Mouse (Mus musculus) spleen, adult 2 months (tissue): ENCODE results near the gene AL607142.1. TPM values are rescaled to one million over a fixed set of nuclear protein-coding genes. Genes with fewer than 3 reads are reported as not detected.

ENCODE experiments used
- DNase-seq, 2 experiments: peaks; one replicate each; pipeline versions ENCODE4 v3.0.0 to v3.0.0-alpha.2; 2012 to 2021; ENCODE audit warnings: low spot score in 2 of 2, low read depth in 1 of 2
- H3K27ac ChIP-seq: fragments of 200-500 bp; 2 replicates; pipeline ENCODE4 v1.5.1; 2012; ENCODE audit warnings: low read length, inconsistent platforms; ENCODE audit not compliant: insufficient read depth
- H3K27me3 ChIP-seq: fragments of 200-500 bp; 2 replicates; pipeline ENCODE4 v1.6.1; 2012; ENCODE audit warnings: mild to moderate bottlenecking, moderate library complexity, low read length, inconsistent platforms; ENCODE audit not compliant: control insufficient read depth, insufficient read depth
- H3K36me3 ChIP-seq: fragments of 200-500 bp; 2 replicates; pipeline ENCODE4 v1.6.1; 2012; ENCODE audit warnings: mild to moderate bottlenecking, low read length, inconsistent platforms; ENCODE audit not compliant: control insufficient read depth, insufficient read depth
- H3K4me1 ChIP-seq: fragments of 200-500 bp; 2 replicates; pipeline ENCODE4 v1.6.1; 2011; ENCODE audit warnings: inconsistent platforms; ENCODE audit not compliant: control insufficient read depth, insufficient read depth, insufficient read length
- H3K4me3 ChIP-seq: fragments of 200-500 bp; 2 replicates; pipeline ENCODE4 v1.5.1; 2011; ENCODE audit warnings: mild to moderate bottlenecking, inconsistent platforms; ENCODE audit not compliant: insufficient read depth, insufficient read length; ENCODE audit errors: extremely low read depth
- CTCF ChIP-seq: fragments of 200-500 bp; IDR thresholded peaks from 2 replicates; pipeline ENCODE4 v1.5.1; 2011; ENCODE audit warnings: mild to moderate bottlenecking, inconsistent platforms; ENCODE audit not compliant: insufficient read depth, insufficient read length, insufficient replicate concordance; ENCODE audit errors: extremely low read depth
- POLR2A ChIP-seq: fragments of 200-500 bp; IDR thresholded peaks from 2 replicates; pipeline ENCODE4 v1.6.1; 2011; ENCODE audit warnings: low read depth, low read length, inconsistent platforms
- WGBS: fragments of 180-500 bp; shearing (Covaris S2); methylation state at CpG from one replicate; pipeline ENCODE4 v1.1.7; 2018; 5-methylcytosine and 5-hydroxymethylcytosine counted together
- polyA plus RNA-seq: library from polyadenylated mRNA; depleted of rRNA; stranded (reverse); fragments of >200 nt; gene quantifications from 2 replicates; pipeline ENCODE4 v1.2.3, GENCODE M21; 2012

AL607142.1 gene
- polyA plus RNA-seq, 1 experiment, result not detected

DNA sequence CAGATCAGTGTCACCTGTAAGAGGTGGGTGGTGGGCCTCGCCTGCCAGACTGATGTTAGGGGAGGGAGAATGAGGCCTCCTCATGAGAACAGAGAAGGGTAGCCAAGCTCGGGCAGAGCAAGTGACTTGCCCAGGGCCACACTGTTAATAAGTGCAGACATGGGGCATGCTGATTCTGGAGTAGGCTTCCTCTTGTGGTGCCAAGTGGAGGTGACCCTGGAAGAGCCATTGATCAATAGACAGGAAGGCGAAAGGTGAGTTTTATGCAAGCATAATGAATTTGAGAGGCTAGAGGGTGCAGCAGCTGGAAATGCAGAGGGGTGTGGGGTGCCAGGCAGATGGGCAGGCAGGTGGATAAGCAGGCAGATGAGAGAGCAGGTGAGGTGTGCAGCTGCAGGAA, 6.6 kb downstream of the AL607142.1 start:
- H3K4me1 ChIP-seq, result no peaks in the 10 kb centered on the region
- H3K36me3 ChIP-seq, result no peaks in the 10 kb centered on the region
- no peak for DNase-seq
- no peak overlapping the region for H3K4me3 ChIP-seq
- H3K27me3 ChIP-seq, result no peaks in the 10 kb centered on the region
- H3K27ac ChIP-seq, result no peak overlapping the region
- WGBS, result 81% methylated on average over 3 of the region's 3 CpGs
- TF ChIP-seq CTCF (no peak), POLR2A (no peak)

GRCm38 (mm10) chr4:120071842-120072507, 7.2 kb downstream of the AL607142.1 start:
- TF ChIP-seq POLR2A (no peak), CTCF (no peak)
- H3K27me3 ChIP-seq, result no peaks in the 10 kb centered on the region

GRCm38 (mm10) chr4:120074061-120074460, 9.3 kb downstream of the AL607142.1 start:
- H3K27me3 ChIP-seq, result no peaks in the 10 kb centered on the region
- no peak for DNase-seq
- no peaks in the 10 kb centered on the region for H3K36me3 ChIP-seq
- 79% methylated on average over 5 of the region's 5 CpGs for WGBS
- TF ChIP-seq POLR2A, result no peak
- no peak for TF ChIP-seq CTCF
- no peak overlapping the region for H3K4me3 ChIP-seq
- no peaks in the 10 kb centered on the region for H3K4me1 ChIP-seq
- no peak overlapping the region for H3K27ac ChIP-seq

More at GRCm38 (mm10) chr4:120071842-120072507, 7.2 kb downstream of the AL607142.1 start:
- Histone ChIP-seq H3K4me1 (no peaks in the 10 kb centered on the region), H3K27ac (no peak overlapping the region), H3K36me3 (no peaks in the 10 kb centered on the region), H3K4me3 (no peak overlapping the region)
- 81% methylated on average over 15 of the region's 15 CpGs for WGBS
- no peak for DNase-seq

GRCm38 (mm10) chr4:120077322-120077721, 12.5 kb downstream of the AL607142.1 start:
- TF ChIP-seq CTCF, result no peak

GRCm38 (mm10) chr4:120082527-120082926, 17.7 kb downstream of the AL607142.1 start:
- H3K27ac ChIP-seq, result no peak overlapping the region
- WGBS, result 76% methylated on average over 5 of the region's 5 CpGs
- H3K4me3 ChIP-seq, result no peak overlapping the region
- TF ChIP-seq CTCF (no peak), POLR2A (no peak)
- DNase-seq, result no peak
- no peaks in the 10 kb centered on the region for H3K27me3 ChIP-seq
- no peaks in the 10 kb centered on the region for H3K36me3 ChIP-seq
- H3K4me1 ChIP-seq, result no peaks in the 10 kb centered on the region

More at GRCm38 (mm10) chr4:120077322-120077721, 12.5 kb downstream of the AL607142.1 start:
- Histone ChIP-seq H3K4me3 (no peak overlapping the region), H3K27ac (no peak overlapping the region), H3K27me3 (no peaks in the 10 kb centered on the region), H3K4me1 (no peaks in the 10 kb centered on the region), H3K36me3 (no peaks in the 10 kb centered on the region)
- no peak for DNase-seq
- WGBS, result 91% methylated on average over 8 of the region's 8 CpGs

DNA sequence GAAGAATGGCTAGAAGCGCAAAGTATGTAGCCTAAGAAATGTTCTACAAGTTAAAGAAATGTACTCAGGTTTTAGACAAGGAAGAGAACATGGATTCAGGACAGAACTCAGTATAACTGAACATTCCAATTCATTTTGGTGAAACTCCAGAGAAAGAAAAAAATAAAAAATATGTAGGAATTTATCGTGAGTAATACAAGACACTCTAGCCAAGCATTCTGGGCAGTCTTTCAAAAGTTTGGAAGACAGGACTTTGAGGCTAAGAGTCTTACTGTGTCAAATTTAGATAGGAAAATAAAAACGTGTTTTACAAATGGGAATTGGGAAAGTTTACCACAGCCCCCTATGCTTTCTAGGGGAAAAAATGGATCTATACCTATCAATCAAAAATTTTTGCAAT, 18.9 kb downstream of the AL607142.1 start:
- no peaks in the 10 kb centered on the region for H3K27me3 ChIP-seq
- no peak for DNase-seq
- H3K4me1 ChIP-seq, result no peaks in the 10 kb centered on the region
- H3K36me3 ChIP-seq, result no peaks in the 10 kb centered on the region
- no peak overlapping the region for H3K27ac ChIP-seq
- WGBS, result 85% methylated on average over 3 of the region's 3 CpGs
- no peak overlapping the region for H3K4me3 ChIP-seq
- TF ChIP-seq CTCF (no peak), POLR2A (no peak)

DNA sequence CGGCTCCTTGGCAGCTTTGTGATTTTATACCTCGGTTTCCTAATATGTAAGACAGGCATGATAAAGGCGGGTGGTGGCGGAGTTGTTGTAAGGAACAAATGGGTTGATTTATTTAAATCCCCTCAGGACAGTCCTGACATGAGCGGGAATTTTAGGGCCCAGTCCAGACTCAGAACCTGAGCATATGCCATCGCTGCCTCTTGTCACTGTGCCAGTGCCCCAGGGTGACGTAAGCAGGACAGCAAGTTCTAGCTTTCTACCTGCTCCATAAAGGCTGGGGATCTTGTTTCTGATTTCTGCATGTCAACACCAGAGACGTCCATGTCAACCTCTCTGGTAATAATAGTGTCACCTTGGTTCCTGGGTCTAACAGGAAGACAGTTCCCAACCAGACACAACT, 24.7 kb downstream of the AL607142.1 start:
- H3K36me3 ChIP-seq, result peaks cover 2% of the 10 kb centered on the region; the same call in 1 of the 2 replicates
- WGBS, result 92% methylated on average over 8 of the region's 8 CpGs
- H3K4me3 ChIP-seq, result no peak overlapping the region
- H3K27ac ChIP-seq, result no peak overlapping the region
- TF ChIP-seq CTCF (no peak), POLR2A (no peak)
- DNase-seq, result no peak
- no peaks in the 10 kb centered on the region for H3K4me1 ChIP-seq
- H3K27me3 ChIP-seq, result no peaks in the 10 kb centered on the region
